Mouse (Mus musculus) frontal cortex, adult (tissue): ENCODE results near the gene Cts6.
A peak's percentile ranks its signal among the peaks of the same experiment; 100 is the strongest.
"Not testable (repeated sequence)": the region's sequence is repeated elsewhere in the genome, so short reads cannot be mapped to it uniquely, and the experiment has no call there.

Experiments used
- ATAC-seq: cut with Nextera tagmentation; 2 replicates; pipeline ENCODE4 v1.9.2; 2017; ENCODE audit warnings: mild to moderate bottlenecking, moderate library complexity, mixed read lengths; ENCODE audit not compliant: low TSS enrichment

Gene Cts6

GRCm38 (mm10) chr13:61203310-61203709 lies at the start of gene Cts6:
Gene Cts6 (minus strand): TSS chr13:61203410.
- ATAC-seq: no peak

- peak; percentile 94 for ATAC-seq
Observed at GRCm38 (mm10) chr13:61241076-61241947, 38.1 kb upstream of the Cts6 start.

GRCm38 (mm10) chr13:61185151-61185933 lies 17.9 kb downstream of the Cts6 start:
- not testable (repeated sequence) for ATAC-seq

- ATAC-seq: no peak
Observed at GRCm38 (mm10) chr13:61164622-61165021, 38.6 kb downstream of the Cts6 start.

- ATAC-seq: no peak
Observed at GRCm38 (mm10) chr13:61164156-61164555, 39.1 kb downstream of the Cts6 start, which contains the start of gene Ctsr. Gene Ctsr (minus strand): TSS chr13:61164256.
